Mouse (Mus musculus) myocyte (in vitro differentiated cells): ENCODE data around the gene Bbs2. TPM values are rescaled to one million over a fixed set of nuclear protein-coding genes. Genes with fewer than 3 reads are reported as not detected.
A peak's percentile ranks its signal among the peaks of the same experiment; 100 is the strongest.

ENCODE experiments used
- H3K27me3 ChIP-seq: one replicate; pipeline ENCODE4 v1.6.1; 2011; ENCODE audit not compliant: control insufficient read depth, insufficient read depth, insufficient read length
- H3K36me3 ChIP-seq: one replicate; pipeline ENCODE4 v1.6.1; 2011; ENCODE audit not compliant: control insufficient read depth, insufficient read depth
- H3K4me2 ChIP-seq: one replicate; pipeline ENCODE4 v1.6.1; 2011; ENCODE audit warnings: low read depth, control low read depth
- H3K4me3 ChIP-seq: one replicate; pipeline ENCODE4 v1.5.1; 2011; ENCODE audit warnings: mild to moderate bottlenecking, control low read depth, moderate library complexity
- H3K79me2 ChIP-seq: one replicate; pipeline ENCODE4 v1.6.1; 2011; ENCODE audit not compliant: control insufficient read depth, insufficient read depth
- H3ac ChIP-seq: one replicate; pipeline ENCODE4 v1.6.1; 2011; ENCODE audit not compliant: control insufficient read depth, insufficient read length
- CEBPB ChIP-seq: IDR thresholded peaks from 2 replicates; pipeline ENCODE4 v1.6.1; 2011; ENCODE audit warnings: mild to moderate bottlenecking, moderate library complexity; ENCODE audit not compliant: poor library complexity, insufficient read depth, severe bottlenecking
- E2F4 ChIP-seq: IDR thresholded peaks from one replicate; pipeline ENCODE4 v1.6.1; 2011; ENCODE audit warnings: mild to moderate bottlenecking, control low read depth, moderate library complexity; ENCODE audit not compliant: insufficient read depth
- MAX ChIP-seq: IDR thresholded peaks from one replicate; pipeline ENCODE4 v1.6.1; 2011; ENCODE audit warnings: low read depth, mild to moderate bottlenecking, control low read depth
- MYOD1 ChIP-seq, 3 experiments: IDR thresholded peaks; one replicate each; pipeline ENCODE4 v1.6.1; 2011; ENCODE audit warnings: control low read depth in 2 of 3, low read depth in 2 of 3, mild to moderate bottlenecking in 2 of 3, moderate library complexity in 1 of 3; ENCODE audit not compliant: insufficient read length in 2 of 3, control insufficient read depth in 1 of 3
- MYOG ChIP-seq, 3 experiments: IDR thresholded peaks; one replicate each; pipeline ENCODE4 v1.6.1; 2011; ENCODE audit warnings: control low read depth in 2 of 3, low read depth in 2 of 3, mild to moderate bottlenecking in 2 of 3; ENCODE audit not compliant: insufficient read length in 2 of 3, control insufficient read depth in 1 of 3, insufficient read depth in 1 of 3
- POLR2A ChIP-seq: IDR thresholded peaks from one replicate; pipeline ENCODE4 v1.6.1; 2011; ENCODE audit warnings: low read depth, mild to moderate bottlenecking, control low read depth, moderate library complexity; ENCODE audit not compliant: insufficient read length
- POLR2AphosphoS2 ChIP-seq: IDR thresholded peaks from one replicate; pipeline ENCODE4 v1.6.1; 2011; ENCODE audit warnings: low read depth, control low read depth; ENCODE audit not compliant: insufficient read length
- REST ChIP-seq: IDR thresholded peaks from one replicate; pipeline ENCODE4 v1.6.1; 2011; ENCODE audit warnings: mild to moderate bottlenecking, control low read depth, moderate library complexity; ENCODE audit not compliant: insufficient read depth, insufficient read length
- SRF ChIP-seq: IDR thresholded peaks from one replicate; pipeline ENCODE4 v1.6.1; 2011; ENCODE audit warnings: low read depth; ENCODE audit not compliant: control insufficient read depth, insufficient read length
- TCF12 ChIP-seq: IDR thresholded peaks from one replicate; pipeline ENCODE4 v1.6.1; 2011; ENCODE audit warnings: mild to moderate bottlenecking, control low read depth; ENCODE audit not compliant: poor library complexity, insufficient read depth, severe bottlenecking
- TCF3 ChIP-seq: IDR thresholded peaks from one replicate; pipeline ENCODE4 v1.6.1; 2011; ENCODE audit warnings: low read depth, control low read depth; ENCODE audit not compliant: insufficient read length
- USF1 ChIP-seq: IDR thresholded peaks from one replicate; pipeline ENCODE4 v1.6.1; 2011; ENCODE audit warnings: low read depth, mild to moderate bottlenecking, control low read depth, moderate library complexity
- polyA plus RNA-seq: library from polyadenylated mRNA; unstranded; fragments of >200 nt; fragmentation: generic; extraction: Trizol; gene quantifications from one replicate; pipeline ENCODE4 v1.2.1, GENCODE M21; 2012; ENCODE audit warnings: missing spikeins

The Bbs2 gene
- polyA plus RNA-seq, 1 experiment = 11.2 TPM

- Histone ChIP-seq H3K27me3 (no peaks in the 10 kb centered on the region), H3K4me2 (no peak overlapping the region)
- no peak for TF ChIP-seq POLR2AphosphoS2
- no peak for TF ChIP-seq TCF3
- no peak for TF ChIP-seq CEBPB
- no peak for TF ChIP-seq E2F4
- TF ChIP-seq REST = no peak
- TF ChIP-seq MYOG (IDR thresholded peaks at IDR 0.05; ENCODE audit: control insufficient read depth in 1 of 3, insufficient read depth in 1 of 3, insufficient read length in 2 of 3, low read depth in 2 of 3) = no peak
- TF ChIP-seq MAX = no peak
- no peak for TF ChIP-seq POLR2A
- TF ChIP-seq SRF = no peak
- no peak for TF ChIP-seq USF1
- no peak for TF ChIP-seq TCF12
- TF ChIP-seq MYOD1 (IDR thresholded peaks at IDR 0.05; ENCODE audit: control insufficient read depth in 1 of 3, insufficient read length in 2 of 3, low read depth in 2 of 3) = no peak
Measured at GRCm38 (mm10) chr8:94109396-94109795, 10.7 kb upstream of the Bbs2 start.

GRCm38 (mm10) chr8:94107871-94108270 lies 9.1 kb upstream of the Bbs2 start:
- no peak for TF ChIP-seq USF1
- no peaks in the 10 kb centered on the region for H3K27me3 ChIP-seq
- H3ac ChIP-seq = no peak overlapping the region
- H3K4me2 ChIP-seq = peak overlapping the region; percentile 47
- H3K79me2 ChIP-seq = no peaks in the 10 kb centered on the region
- H3K4me3 ChIP-seq = no peak overlapping the region
- H3K36me3 ChIP-seq = no peaks in the 10 kb centered on the region

More at GRCm38 (mm10) chr8:94109396-94109795, 10.7 kb upstream of the Bbs2 start:
- H3ac ChIP-seq = no peak overlapping the region
- no peaks in the 10 kb centered on the region for H3K79me2 ChIP-seq
- no peaks in the 10 kb centered on the region for H3K36me3 ChIP-seq
- H3K4me3 ChIP-seq = no peak overlapping the region

- TF ChIP-seq TCF3 (no peak), POLR2A (no peak), CEBPB (no peak), MAX (no peak), MYOD1 (IDR thresholded peaks at IDR 0.05; ENCODE audit: control insufficient read depth in 1 of 3, insufficient read length in 2 of 3, low read depth in 2 of 3) (no peak), REST (no peak), USF1 (no peak), MYOG (IDR thresholded peaks at IDR 0.05; ENCODE audit: control insufficient read depth in 1 of 3, insufficient read depth in 1 of 3, insufficient read length in 2 of 3, low read depth in 2 of 3) (no peak), POLR2AphosphoS2 (no peak), TCF12 (no peak), SRF (no peak), E2F4 (no peak)
- H3K4me2 ChIP-seq = no peak overlapping the region
- H3K36me3 ChIP-seq = no peaks in the 10 kb centered on the region
- no peaks in the 10 kb centered on the region for H3K27me3 ChIP-seq
- no peak overlapping the region for H3K4me3 ChIP-seq
- H3K79me2 ChIP-seq = no peaks in the 10 kb centered on the region
- H3ac ChIP-seq = no peak overlapping the region
Measured at GRCm38 (mm10) chr8:94104146-94104545, 5.4 kb upstream of the Bbs2 start.

GRCm38 (mm10) chr8:94098996-94099395 lies 268 bp upstream of the Bbs2 start:
- peak overlapping the region; percentile 8 for H3ac ChIP-seq
- no peaks in the 10 kb centered on the region for H3K36me3 ChIP-seq
- H3K79me2 ChIP-seq = no peaks in the 10 kb centered on the region
- TF ChIP-seq POLR2A = no peak
- TF ChIP-seq USF1 = no peak
- no peak for TF ChIP-seq TCF3
- no peak for TF ChIP-seq POLR2AphosphoS2
- no peak for TF ChIP-seq MAX
- TF ChIP-seq TCF12 = no peak
- TF ChIP-seq E2F4 = no peak
- H3K4me2 ChIP-seq = peak overlapping the region; percentile 95
- H3K27me3 ChIP-seq = no peaks in the 10 kb centered on the region
- peak overlapping the region; percentile 30 for H3K4me3 ChIP-seq

- TF ChIP-seq POLR2A (no peak), USF1 (no peak), REST (no peak), MYOD1 (IDR thresholded peaks at IDR 0.05; ENCODE audit: control insufficient read depth in 1 of 3, insufficient read length in 2 of 3, low read depth in 2 of 3) (no peak), SRF (no peak), E2F4 (no peak), TCF12 (no peak), TCF3 (no peak), POLR2AphosphoS2 (no peak), MAX (no peak), CEBPB (no peak), MYOG (IDR thresholded peaks at IDR 0.05; ENCODE audit: control insufficient read depth in 1 of 3, insufficient read depth in 1 of 3, insufficient read length in 2 of 3, low read depth in 2 of 3) (no peak)
- Histone ChIP-seq H3K79me2 (no peaks in the 10 kb centered on the region), H3K36me3 (no peaks in the 10 kb centered on the region), H3ac (no peak overlapping the region), H3K4me3 (no peak overlapping the region), H3K27me3 (no peaks in the 10 kb centered on the region), H3K4me2 (no peak overlapping the region)
Measured at GRCm38 (mm10) chr8:94094281-94094680, 4.4 kb downstream of the Bbs2 start.

- H3K4me2 ChIP-seq = no peak overlapping the region
- no peaks in the 10 kb centered on the region for H3K27me3 ChIP-seq
- TF ChIP-seq TCF12 = no peak
- no peak for TF ChIP-seq E2F4
- no peak for TF ChIP-seq REST
- no peak for TF ChIP-seq MAX
- TF ChIP-seq TCF3 = no peak
- TF ChIP-seq CEBPB = no peak
- no peak for TF ChIP-seq MYOD1 (IDR thresholded peaks at IDR 0.05; ENCODE audit: control insufficient read depth in 1 of 3, insufficient read length in 2 of 3, low read depth in 2 of 3)
- TF ChIP-seq POLR2A = no peak
- TF ChIP-seq USF1 = no peak
- TF ChIP-seq POLR2AphosphoS2 = no peak
- TF ChIP-seq SRF = no peak
- TF ChIP-seq MYOG (IDR thresholded peaks at IDR 0.05; ENCODE audit: control insufficient read depth in 1 of 3, insufficient read depth in 1 of 3, insufficient read length in 2 of 3, low read depth in 2 of 3) = no peak
- no peak overlapping the region for H3K4me3 ChIP-seq
- no peaks in the 10 kb centered on the region for H3K36me3 ChIP-seq
- no peak overlapping the region for H3ac ChIP-seq
- no peaks in the 10 kb centered on the region for H3K79me2 ChIP-seq
Measured at GRCm38 (mm10) chr8:94092848-94093247, 5.9 kb downstream of the Bbs2 start.
